Comparison of ENCODE assay signal across 24 mouse cellular contexts in the genomic region with DNA sequence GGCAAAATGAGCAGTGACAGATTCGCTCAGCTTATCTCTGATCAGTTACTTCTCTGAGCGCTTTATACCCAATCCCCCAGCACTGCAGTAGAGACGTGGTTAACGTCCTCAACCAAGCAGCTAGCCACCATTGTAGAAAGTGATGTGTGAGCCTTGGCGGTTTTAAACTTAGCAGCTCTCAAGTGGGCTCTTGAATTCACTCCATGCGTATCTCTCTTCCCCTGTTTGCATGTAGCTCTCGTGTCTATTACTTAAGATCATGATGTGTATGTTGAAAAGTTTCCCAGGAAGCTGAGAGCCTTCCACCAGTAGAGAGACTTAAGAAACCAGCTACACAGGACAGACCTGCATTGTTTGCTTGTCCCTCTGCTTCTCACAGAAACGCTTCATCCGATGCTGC. TPM values are rescaled to one million over a fixed set of nuclear protein-coding genes. Genes with fewer than 3 reads are reported as not detected.
DNase-seq lines count a peak whose midpoint lies in the region; ATAC-seq and TF ChIP-seq lines count a peak whose summit lies in the region.
"Had no signal": no experiment of that assay in that cellular context is flagged by ENCODE, and none has a peak within 500 bp of the region (broad histone marks: within the 10 kb centered on the region; RNA-seq: fewer than 3 reads in every experiment).

No protein-coding gene starts in this region.

- no peak for TF ChIP-seq CTCF in heart, postnatal 0 days (IDR thresholded peaks at IDR 0.05; ENCODE audit: low read depth)

- H3K9ac ChIP-seq in forebrain, embryonic 14.5 days (ENCODE audit: low read length) = no peak overlapping the region
- H3K9ac ChIP-seq in heart, postnatal 0 days (replicated peaks; ENCODE audit: low read depth, low read length) = no peak overlapping the region
- H3K9ac ChIP-seq in heart, embryonic 12.5 days = no peak overlapping the region
- H3K9ac ChIP-seq in lung, embryonic 16.5 days (ENCODE audit: low read length) = no peak overlapping the region
- H3K9ac ChIP-seq in hindbrain, embryonic 16.5 days (ENCODE audit: low read depth, low read length) = no peak overlapping the region
- H3K9ac ChIP-seq: forebrain, embryonic 12.5 days; heart, embryonic 15.5 days; hindbrain, embryonic 12.5 days; hindbrain, embryonic 15.5 days had no signal

- no peak for TF ChIP-seq EP300 in heart, postnatal 0 days (IDR thresholded peaks at IDR 0.05; ENCODE audit: low read depth)

- no peak overlapping the region for H3K4me2 ChIP-seq in forebrain, embryonic 14.5 days (ENCODE audit: low read length)
- H3K4me2 ChIP-seq in heart, postnatal 0 days (ENCODE audit: low read depth, low read length) = no peak overlapping the region
- no peak overlapping the region for H3K4me2 ChIP-seq in heart, embryonic 12.5 days
- H3K4me2 ChIP-seq in lung, embryonic 16.5 days (ENCODE audit: low read depth, low read length) = no peak overlapping the region
- no peak overlapping the region for H3K4me2 ChIP-seq in hindbrain, embryonic 16.5 days (ENCODE audit: low read length)
- H3K4me2 ChIP-seq: forebrain, embryonic 12.5 days; heart, embryonic 15.5 days; hindbrain, embryonic 12.5 days; hindbrain, embryonic 15.5 days had no signal

- ATAC-seq in forebrain, embryonic 14.5 days = no peak
- no peak for ATAC-seq in heart, postnatal 0 days (ENCODE audit: insufficient read depth, low read depth)
- no peak for ATAC-seq in heart, embryonic 12.5 days (ENCODE audit: insufficient number of reproducible peaks, low FRiP score)
- ATAC-seq in lung, embryonic 16.5 days (ENCODE audit: low read depth) = peak; percentile 56
- no peak for ATAC-seq in hindbrain, embryonic 16.5 days
- ATAC-seq: forebrain, embryonic 16.5 days; intestine, embryonic 16.5 days; Patski had no signal

- WGBS in forebrain, embryonic 10.5 days = 85% methylated on average over 9 of the region's 9 CpGs
- 89% methylated on average over 9 of the region's 9 CpGs for WGBS in forebrain, embryonic 14.5 days
- WGBS in heart, postnatal 0 days = 34% methylated on average over 9 of the region's 9 CpGs
- 54% methylated on average over 9 of the region's 9 CpGs for WGBS in heart, embryonic 12.5 days
- WGBS in lung, embryonic 16.5 days = 54% methylated on average over 9 of the region's 9 CpGs
- WGBS in hindbrain, embryonic 16.5 days = 76% methylated on average over 9 of the region's 9 CpGs

- peaks cover 7% of the 10 kb centered on the region for H3K4me1 ChIP-seq in forebrain, embryonic 10.5 days
- H3K4me1 ChIP-seq in forebrain, embryonic 14.5 days (ENCODE audit: control insufficient read depth, insufficient read depth, low read length) = no peaks in the 10 kb centered on the region
- no peaks in the 10 kb centered on the region for H3K4me1 ChIP-seq in heart, postnatal 0 days (ENCODE audit: control insufficient read depth, insufficient read depth)
- H3K4me1 ChIP-seq in heart, embryonic 12.5 days (replicated peaks) = peaks cover 10% of the 10 kb centered on the region
- H3K4me1 ChIP-seq in lung, embryonic 16.5 days (replicated peaks; ENCODE audit: control insufficient read depth, insufficient read depth, low read length) = peaks cover 2% of the 10 kb centered on the region; the same call in 1 of the 2 replicates
- H3K4me1 ChIP-seq in hindbrain, embryonic 16.5 days (ENCODE audit: control insufficient read depth, insufficient read depth, low read depth, low read length) = no peaks in the 10 kb centered on the region

- peak; percentile 6 for DNase-seq in forebrain, embryonic 10.5 days (ENCODE audit: extremely low spot score, low spot score)
- DNase-seq in forebrain, embryonic 14.5 days (ENCODE audit: low spot score) = no peak
- peak; percentile 27 for DNase-seq in heart, postnatal 0 days (ENCODE audit: low spot score)
- no peak for DNase-seq in lung, postnatal 10 days
- DNase-seq in Muller cell, postnatal 12 days (ENCODE audit: inconsistent ontology term) = peak; percentile 16
- DNase-seq: adrenal gland, postnatal 10 days; adrenal gland, postnatal 36 days; cerebellum, adult 18-20 months; cerebellum, adult 9-10 months; cerebellum, postnatal 14 days; gastrocnemius, postnatal 10 days; gastrocnemius, postnatal 36 days; heart, postnatal 14 days; heart, postnatal 4 days had no signal

- H3K4me3 ChIP-seq in forebrain, embryonic 10.5 days = no peak overlapping the region
- H3K4me3 ChIP-seq in forebrain, embryonic 14.5 days (ENCODE audit: low read depth, low read length) = no peak overlapping the region
- no peak overlapping the region for H3K4me3 ChIP-seq in heart, postnatal 0 days (ENCODE audit: low read depth, low read length)
- no peak overlapping the region for H3K4me3 ChIP-seq in heart, embryonic 12.5 days
- no peak overlapping the region for H3K4me3 ChIP-seq in lung, embryonic 16.5 days (ENCODE audit: low read length)
- no peak overlapping the region for H3K4me3 ChIP-seq in hindbrain, embryonic 16.5 days (ENCODE audit: low read length)
- H3K4me3 ChIP-seq: forebrain, embryonic 12.5 days; heart, embryonic 15.5 days; hindbrain, embryonic 12.5 days; hindbrain, embryonic 15.5 days had no signal

- no peak overlapping the region for H3K27ac ChIP-seq in forebrain, embryonic 10.5 days
- H3K27ac ChIP-seq in forebrain, embryonic 14.5 days (ENCODE audit: low read depth, low read length) = no peak overlapping the region
- H3K27ac ChIP-seq in heart, postnatal 0 days (ENCODE audit: low read depth) = no peak overlapping the region
- H3K27ac ChIP-seq in heart, embryonic 12.5 days (ENCODE audit: poor library complexity, severe bottlenecking) = no peak overlapping the region
- H3K27ac ChIP-seq in lung, embryonic 16.5 days (ENCODE audit: low read length) = no peak overlapping the region
- no peak overlapping the region for H3K27ac ChIP-seq in hindbrain, embryonic 16.5 days (ENCODE audit: low read depth, low read length)
- H3K27ac ChIP-seq: forebrain, embryonic 12.5 days; heart, embryonic 15.5 days; hindbrain, embryonic 12.5 days; hindbrain, embryonic 15.5 days had no signal

- H3K36me3 ChIP-seq in forebrain, embryonic 10.5 days (replicated peaks) = peaks cover 21% of the 10 kb centered on the region
- peaks cover 8% of the 10 kb centered on the region; the same call in 1 of the 2 replicates for H3K36me3 ChIP-seq in forebrain, embryonic 14.5 days (ENCODE audit: control insufficient read depth, insufficient read depth, low read length)
- H3K36me3 ChIP-seq in heart, postnatal 0 days (replicated peaks; ENCODE audit: control insufficient read depth, insufficient read depth, low read length) = peaks cover 30% of the 10 kb centered on the region
- H3K36me3 ChIP-seq in heart, embryonic 12.5 days = peaks cover 9% of the 10 kb centered on the region
- peaks cover 16% of the 10 kb centered on the region for H3K36me3 ChIP-seq in lung, embryonic 16.5 days (ENCODE audit: control insufficient read depth, insufficient read depth, low read length)
- H3K36me3 ChIP-seq in hindbrain, embryonic 16.5 days (ENCODE audit: control insufficient read depth, insufficient read depth, low read length) = peaks cover 8% of the 10 kb centered on the region

- H3K9me3 ChIP-seq in forebrain, embryonic 10.5 days = peaks cover 3% of the 10 kb centered on the region
- H3K9me3 ChIP-seq in forebrain, embryonic 14.5 days (replicated peaks; ENCODE audit: control insufficient read depth, low read length) = 0 out of 2 replicates have a peak, but pooled peaks cover 1% of the 10 kb centered on the region
- peaks cover 3% of the 10 kb centered on the region for H3K9me3 ChIP-seq in heart, postnatal 0 days (replicated peaks; ENCODE audit: control insufficient read depth, low read length)
- H3K9me3 ChIP-seq in heart, embryonic 12.5 days (replicated peaks) = peaks cover 3% of the 10 kb centered on the region; the same call in 1 of the 2 replicates
- H3K9me3 ChIP-seq in lung, embryonic 16.5 days (ENCODE audit: control insufficient read depth, low read length) = peaks cover 2% of the 10 kb centered on the region
- H3K9me3 ChIP-seq in hindbrain, embryonic 16.5 days (ENCODE audit: control insufficient read depth, low read length) = peaks cover 3% of the 10 kb centered on the region; the same call in 1 of the 2 replicates
- H3K9me3 ChIP-seq: heart, embryonic 15.5 days; hindbrain, embryonic 15.5 days had no signal

- no peaks in the 10 kb centered on the region for H3K27me3 ChIP-seq in forebrain, embryonic 10.5 days (ENCODE audit: poor library complexity, severe bottlenecking)
- H3K27me3 ChIP-seq in forebrain, embryonic 14.5 days (replicated peaks; ENCODE audit: control insufficient read depth, insufficient read depth, low read length) = no peaks in the 10 kb centered on the region
- H3K27me3 ChIP-seq in heart, postnatal 0 days (ENCODE audit: control insufficient read depth, insufficient read depth, low read length) = peaks cover 30% of the 10 kb centered on the region
- peaks cover 61% of the 10 kb centered on the region for H3K27me3 ChIP-seq in heart, embryonic 12.5 days (replicated peaks)
- H3K27me3 ChIP-seq in lung, embryonic 16.5 days (ENCODE audit: control insufficient read depth, insufficient read depth, low read depth, low read length) = no peaks in the 10 kb centered on the region
- H3K27me3 ChIP-seq in hindbrain, embryonic 16.5 days (replicated peaks; ENCODE audit: control insufficient read depth, insufficient read depth, low read length) = no peaks in the 10 kb centered on the region
- H3K27me3 ChIP-seq: forebrain, embryonic 12.5 days; hindbrain, embryonic 12.5 days; hindbrain, embryonic 15.5 days; Patski had no signal

RNA-seq across cellular contexts. Expression of a gene that starts 46.9 kb away (rescaled TPM):
- polyA plus RNA-seq in forebrain, embryonic 10.5 days (2016; fragmentation: Nextera tagmentation; extraction: Ambion mirVana) = 3.1 and 4.9 TPM in 2 replicates
- 1.6 and 2.2 TPM in 2 replicates for polyA plus RNA-seq in forebrain, embryonic 14.5 days (2014; fragmentation: Nextera tagmentation; extraction: Ambion mirVana)
- total RNA-seq in heart, postnatal 0 days (2014; rRNA removed; ENCODE audit: low replicate concordance) = 14.4 and 24.0 TPM in 2 replicates
- polyA plus RNA-seq in heart, postnatal 0 days (2015; fragmentation: Nextera tagmentation; extraction: Ambion mirVana) = 2.7 and 3.2 TPM in 2 replicates
- 5.3 and 7.2 TPM in 2 replicates for polyA plus RNA-seq in heart, embryonic 12.5 days (2016; fragmentation: Nextera tagmentation; extraction: Ambion mirVana)
- 8.8 and 10.1 TPM in 2 replicates for polyA plus RNA-seq in lung, embryonic 16.5 days (2015; fragmentation: Nextera tagmentation; extraction: Ambion mirVana)
- 4.1 and 5.3 TPM in 2 replicates for polyA plus RNA-seq in hindbrain, embryonic 16.5 days (2015; fragmentation: Nextera tagmentation; extraction: Ambion mirVana)

Comparison
In these comparisons a context has a peak if more than half of its experiments do, and no peak if none do; other contexts are left out.
1. DNase-seq: peak in forebrain, embryonic 10.5 days (single experiment), heart, postnatal 0 days (single experiment) and Muller cell, postnatal 12 days (single experiment); none in forebrain, embryonic 14.5 days (single experiment) and lung, postnatal 10 days (single experiment).